Mouse (Mus musculus): Measurements from ENCODE around the gene Ptpdc1.

Gene Ptpdc1

GRCm38 (mm10) chr13:48625433-48626184 lies at the start of gene Ptpdc1:
Ptpdc1 (minus strand) TSS chr13:48625664.
- DNase-seq (ENCODE audit: low spot score): peak; percentile 97

GRCm38 (mm10) chr13:48674609-48675008 lies 49.1 kb upstream of the Ptpdc1 start:
- DNase-seq (ENCODE audit: low spot score): no peak

- DNase-seq (ENCODE audit: low spot score): no peak
These were observed 46.9 kb upstream of the Ptpdc1 start for GRCm38 (mm10) chr13:48672312-48672840.

GRCm38 (mm10) chr13:48668976-48669534 lies 43.6 kb upstream of the Ptpdc1 start:
- DNase-seq (ENCODE audit: low spot score): no peak

- no peak for DNase-seq (ENCODE audit: low spot score)
These were observed 42.9 kb upstream of the Ptpdc1 start for GRCm38 (mm10) chr13:48668091-48668975.

GRCm38 (mm10) chr13:48667461-48667860 lies 42.0 kb upstream of the Ptpdc1 start:
- no peak for DNase-seq (ENCODE audit: low spot score)

GRCm38 (mm10) chr13:48665656-48666597 lies 40.5 kb upstream of the Ptpdc1 start:
- no peak for DNase-seq (ENCODE audit: low spot score)

GRCm38 (mm10) chr13:48664916-48665655 lies 39.6 kb upstream of the Ptpdc1 start:
- no peak for DNase-seq (ENCODE audit: low spot score)

- no peak for DNase-seq (ENCODE audit: low spot score)
These were observed 38.5 kb upstream of the Ptpdc1 start for GRCm38 (mm10) chr13:48663988-48664339.

- no peak for DNase-seq (ENCODE audit: low spot score)
These were observed 37.9 kb upstream of the Ptpdc1 start for GRCm38 (mm10) chr13:48663211-48663987.

GRCm38 (mm10) chr13:48662431-48663143 lies 37.1 kb upstream of the Ptpdc1 start, which contains the start of gene Barx1:
Barx1 (plus strand) TSS chr13:48662998.
- DNase-seq (ENCODE audit: low spot score): no peak

- DNase-seq (ENCODE audit: low spot score): no peak
These were observed 36.1 kb upstream of the Ptpdc1 start for GRCm38 (mm10) chr13:48661561-48661960.

- DNase-seq (ENCODE audit: low spot score): no peak
These were observed 35.3 kb upstream of the Ptpdc1 start for GRCm38 (mm10) chr13:48660741-48661140.

GRCm38 (mm10) chr13:48660221-48660734 lies 34.8 kb upstream of the Ptpdc1 start:
- no peak for DNase-seq (ENCODE audit: low spot score)

GRCm38 (mm10) chr13:48659254-48660220 lies 34.1 kb upstream of the Ptpdc1 start:
- DNase-seq (ENCODE audit: low spot score): no peak

GRCm38 (mm10) chr13:48658588-48659253 lies 33.3 kb upstream of the Ptpdc1 start:
- no peak for DNase-seq (ENCODE audit: low spot score)

- no peak for DNase-seq (ENCODE audit: low spot score)
These were observed 32.3 kb upstream of the Ptpdc1 start for GRCm38 (mm10) chr13:48657791-48658190.

Measured in lung, postnatal 25 days (tissue).